Mouse (Mus musculus): Measurements from ENCODE around the gene B4galt3. TPM values are rescaled to one million over a fixed set of nuclear protein-coding genes. Genes with fewer than 3 reads are reported as not detected.
"Not testable (repeated sequence)": the region's sequence is repeated elsewhere in the genome, so short reads cannot be mapped to it uniquely, and the experiment has no call there.

B4galt3 gene
- total RNA-seq, 2 experiments from 2014 or later: 27.1 to 36.6 TPM

DNA sequence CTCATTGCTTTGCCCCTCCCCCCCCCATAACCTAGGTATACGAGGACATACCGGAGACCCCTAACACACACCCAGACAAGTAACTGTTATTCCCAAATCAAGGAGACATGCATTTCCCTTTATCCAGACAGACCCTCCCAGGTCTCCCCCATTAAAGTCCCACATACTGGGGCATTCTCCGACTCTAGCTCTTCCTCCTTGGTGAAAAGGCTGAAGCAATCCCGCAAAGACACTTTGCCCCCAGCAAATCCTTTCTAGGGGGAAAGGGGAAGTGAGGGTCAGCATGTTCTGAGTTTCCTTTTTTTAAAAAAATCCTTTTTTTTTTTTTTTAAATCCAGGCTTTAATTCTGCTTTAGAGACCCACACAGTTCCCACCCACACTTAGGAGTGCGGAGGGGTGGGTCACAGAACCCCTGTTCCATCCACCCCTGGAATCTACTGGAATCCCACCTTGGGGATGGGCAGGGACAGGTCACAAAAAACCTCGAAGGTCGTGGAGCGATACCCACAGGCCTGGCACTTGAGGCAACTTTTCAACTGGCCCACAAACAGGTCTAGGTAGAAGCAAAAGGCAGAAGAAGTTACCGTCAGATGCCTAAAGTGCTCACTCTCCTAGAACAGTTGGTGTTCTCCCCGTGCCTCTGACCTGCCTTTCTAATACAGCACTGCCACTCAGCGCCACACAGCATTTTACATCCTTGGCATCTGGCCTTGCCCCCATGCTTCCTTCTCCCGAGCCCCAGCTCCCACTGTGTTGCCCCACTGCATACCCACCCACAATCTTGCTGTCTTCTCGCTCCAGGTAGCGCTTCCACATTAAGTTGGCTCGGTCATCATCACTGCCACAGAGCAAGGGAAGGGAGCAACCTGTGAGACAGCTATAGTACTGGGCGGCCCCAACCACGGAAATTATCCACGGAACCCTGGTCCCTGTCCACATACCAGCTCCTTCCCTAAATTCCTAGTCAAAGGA is 13.3 kb downstream of the B4galt3 start:
- DNase-seq: no peak

DNA sequence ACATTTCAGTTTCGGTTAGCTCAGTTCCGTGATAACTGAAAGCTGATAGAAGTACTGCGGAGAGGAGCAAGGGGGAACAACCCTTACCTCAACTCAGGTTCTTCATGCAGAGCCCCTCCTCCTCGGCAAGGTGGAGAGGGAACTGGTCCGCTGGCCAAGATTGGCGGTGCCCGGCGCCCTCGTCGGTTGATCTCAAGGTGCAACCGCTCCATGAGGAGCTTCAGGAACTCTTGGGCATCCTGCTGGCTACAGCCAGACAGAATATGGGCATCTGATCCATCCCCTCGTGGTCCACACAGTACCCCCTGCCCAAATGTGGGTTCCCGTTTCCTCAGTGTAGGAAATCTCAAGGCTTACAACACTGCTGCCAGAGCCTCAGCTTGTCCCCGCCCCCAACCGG is 14.4 kb downstream of the B4galt3 start:
- no peak for DNase-seq

DNA sequence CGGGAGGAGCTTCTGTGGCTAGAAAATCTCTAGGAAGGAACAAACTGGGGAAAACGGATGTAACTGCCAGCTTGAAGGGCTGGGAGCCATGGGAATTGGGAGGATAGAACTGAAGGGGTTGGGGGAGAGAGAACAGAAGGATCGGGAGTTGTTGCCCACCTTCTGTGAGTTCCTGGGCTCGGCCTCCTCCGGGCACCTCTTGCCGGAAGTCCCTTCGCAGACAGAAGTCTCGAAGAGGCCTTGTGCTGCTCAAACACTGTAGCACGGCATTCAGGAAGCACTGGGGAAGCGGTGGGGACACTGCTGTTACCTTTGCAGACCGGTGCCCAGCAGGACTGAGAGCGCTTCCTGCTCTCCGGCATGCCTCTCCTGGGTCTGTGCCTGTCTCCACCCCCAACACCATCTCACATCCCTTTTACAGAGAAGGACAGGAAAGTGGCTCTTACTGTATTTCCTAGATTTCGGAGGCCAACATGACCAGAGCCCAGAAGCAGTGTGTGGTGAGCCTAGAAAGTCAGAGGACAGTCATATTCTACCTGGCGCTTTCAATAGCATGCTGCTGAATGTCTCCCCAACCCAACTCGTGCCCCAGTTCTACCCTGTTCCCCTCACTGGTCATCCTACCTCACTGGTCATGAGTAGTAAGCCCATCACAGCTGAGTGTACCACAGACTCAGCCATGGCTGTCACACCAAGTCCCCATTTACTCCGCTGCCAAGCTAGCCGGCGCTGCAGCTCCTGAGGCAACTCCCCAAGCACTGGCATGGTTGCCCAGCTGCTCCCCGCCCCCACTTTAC is 15.2 kb downstream of the B4galt3 start:
- no peak for DNase-seq

DNA sequence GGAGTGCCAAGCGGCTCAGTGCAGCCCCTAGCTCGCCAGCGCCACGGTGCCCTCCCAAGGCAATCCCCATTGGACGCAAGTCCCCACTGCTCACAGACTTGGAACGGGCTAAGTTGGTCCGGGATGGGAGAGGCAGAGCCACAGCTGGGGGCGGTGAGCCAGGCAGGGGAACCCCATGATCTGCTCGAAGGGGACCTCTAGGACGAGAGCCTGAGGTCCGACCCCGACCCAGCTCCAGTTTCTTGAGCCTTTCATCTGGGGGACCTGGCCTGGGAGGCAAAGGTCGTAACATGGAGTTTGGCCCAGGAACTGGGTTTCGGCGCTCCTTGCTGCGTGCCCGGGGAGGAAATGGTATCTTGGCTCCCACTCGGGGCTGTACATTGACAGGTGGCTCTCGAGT is 16.4 kb downstream of the B4galt3 start:
- DNase-seq: no peak

DNA sequence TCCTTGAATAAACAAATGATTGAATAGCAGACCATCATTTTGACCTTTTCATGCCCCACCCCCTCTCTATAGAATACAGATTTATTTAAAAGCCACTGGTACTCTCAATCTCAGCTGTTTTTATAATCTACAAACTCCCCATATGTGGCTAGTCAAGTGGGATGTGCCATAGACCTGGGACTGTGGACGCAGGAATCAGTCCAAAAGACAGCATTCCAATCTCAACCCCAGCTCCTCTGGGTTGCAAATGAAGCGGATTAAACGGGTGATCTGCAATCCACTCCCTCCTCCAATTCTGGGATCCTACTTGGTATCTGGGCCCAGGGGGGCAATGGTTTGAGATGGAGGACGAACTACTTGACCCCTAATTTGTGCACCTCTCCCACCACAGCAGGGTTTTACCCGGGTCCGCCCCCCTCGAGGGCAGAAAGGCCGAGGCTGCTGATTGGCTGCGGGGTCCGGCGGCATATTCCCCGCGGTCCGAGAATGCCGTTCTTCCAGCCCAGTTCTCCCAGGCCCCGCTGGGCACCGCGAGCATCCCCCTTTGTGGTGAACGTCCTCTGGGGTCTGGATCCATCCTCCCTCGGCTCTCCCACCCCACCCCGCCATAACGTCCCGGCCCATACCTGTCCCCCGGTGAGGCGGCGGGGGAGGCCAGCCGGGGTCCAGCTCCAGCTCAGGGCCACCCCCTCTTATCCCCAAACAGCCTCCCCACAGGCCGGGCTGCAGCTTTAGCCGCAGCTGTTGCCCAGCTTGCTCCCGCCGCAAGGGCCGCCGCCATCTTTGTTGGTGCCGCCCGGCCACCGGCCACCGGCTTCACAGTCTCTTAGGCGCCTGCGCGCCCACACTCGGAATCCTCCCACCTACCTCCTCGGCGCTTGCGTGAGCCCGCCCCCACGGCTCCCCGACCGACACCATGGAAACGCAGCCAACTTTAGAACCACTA is 17.3 kb downstream of the B4galt3 start, which contains the start of gene Usp21:
TSS of gene Usp21 (minus strand) at position 856 of the 946 bp plus-strand sequence.
- peak; percentile 97 to 98 for DNase-seq

- DNase-seq: no peak
Observed at GRCm38 (mm10) chr1:171288328-171288727, 18.2 kb downstream of the B4galt3 start.

DNA sequence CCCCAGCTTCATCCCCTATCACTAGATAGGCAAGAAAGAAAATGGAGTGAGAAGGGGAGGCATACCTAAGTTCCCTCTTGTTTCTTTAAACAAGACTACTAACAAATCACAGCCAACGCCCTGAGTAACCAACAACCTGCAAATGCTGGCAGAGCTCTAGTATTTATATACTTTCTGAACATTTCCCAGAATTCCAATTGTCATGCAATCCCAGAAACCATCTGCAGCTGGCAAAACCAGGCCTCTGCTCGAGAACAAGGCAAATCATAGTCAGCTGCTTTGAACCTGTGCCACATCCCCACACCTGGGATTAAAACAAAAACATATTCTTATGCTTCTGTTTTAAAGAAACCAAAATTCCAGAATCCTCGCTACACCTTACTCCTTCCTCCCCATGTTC is 23.2 kb downstream of the B4galt3 start:
- no peak for DNase-seq

- no peak for DNase-seq
Observed at GRCm38 (mm10) chr1:171293906-171294297, 23.8 kb downstream of the B4galt3 start.

DNA sequence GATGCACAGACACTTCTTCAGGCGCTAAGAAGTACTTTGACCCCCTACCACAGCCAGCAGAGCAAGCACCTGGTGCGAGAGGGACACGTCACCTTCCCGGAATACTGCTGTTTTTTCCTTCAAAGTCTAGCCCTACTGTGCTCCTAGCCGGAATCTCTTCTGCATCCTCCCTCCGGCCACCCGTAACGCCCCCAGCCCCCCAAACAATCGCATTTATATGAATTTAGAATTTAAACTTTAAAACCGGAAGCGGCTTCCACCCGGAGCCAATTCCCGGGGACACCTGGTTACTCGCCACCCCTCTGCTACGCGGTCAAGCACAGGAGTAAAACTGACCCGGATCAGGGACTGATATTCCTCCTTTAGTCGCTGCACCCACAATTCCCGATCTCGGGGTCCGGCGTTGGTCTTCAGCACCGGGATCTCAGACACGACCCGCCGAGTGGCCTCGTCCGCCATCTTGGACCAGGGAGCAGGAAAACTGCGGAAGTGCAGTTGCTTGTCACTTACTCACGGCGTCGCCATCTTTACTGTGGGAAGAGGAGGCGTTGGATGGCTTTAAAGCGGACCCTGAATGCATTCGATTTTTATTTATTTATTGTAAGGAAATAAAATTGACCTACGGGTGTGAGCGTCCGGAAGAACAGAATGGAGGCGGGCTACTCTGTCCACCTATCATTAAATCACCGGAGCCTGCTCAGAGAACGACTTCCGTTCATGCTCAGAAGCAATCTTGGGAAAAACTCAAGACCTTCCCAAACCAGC is 24.4 kb downstream of the B4galt3 start, which contains the start of gene Ufc1:
TSS of gene Ufc1 (minus strand) at position 727 of the 765 bp plus-strand sequence.
- peak; percentile 80 to 82 for DNase-seq

GRCm38 (mm10) chr1:171295063-171295402 is 24.9 kb downstream of the B4galt3 start:
- no peak for DNase-seq

DNA sequence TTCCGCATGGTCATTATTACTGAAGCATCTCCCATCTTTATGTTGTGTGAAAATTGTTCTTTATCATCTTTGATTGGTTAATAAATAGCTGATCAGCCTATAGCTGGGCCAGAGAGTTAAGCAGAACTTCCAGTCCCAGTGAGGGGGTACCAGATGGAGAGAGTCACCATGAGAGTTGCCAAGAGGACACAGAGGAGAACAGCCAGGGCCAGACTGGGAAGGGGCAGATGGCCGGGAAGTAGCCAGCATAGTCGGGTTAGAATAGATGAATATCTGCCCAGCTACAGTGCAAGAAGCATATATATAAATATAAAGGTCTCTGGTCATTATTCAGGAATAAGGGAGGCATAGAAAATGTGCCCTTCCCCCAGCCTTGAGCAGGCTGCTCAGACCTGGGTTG is 28.1 kb downstream of the B4galt3 start:
- no peak for DNase-seq

- DNase-seq: not testable (repeated sequence)
Observed at GRCm38 (mm10) chr1:171306157-171306556, 36.0 kb downstream of the B4galt3 start.

- no peak for DNase-seq
Observed at GRCm38 (mm10) chr1:171309321-171309720, 39.2 kb downstream of the B4galt3 start.

- no peak for DNase-seq
Observed at GRCm38 (mm10) chr1:171319748-171320147, 49.6 kb downstream of the B4galt3 start.

- no peak for DNase-seq
Observed at GRCm38 (mm10) chr1:171320151-171320550, 50.0 kb downstream of the B4galt3 start.

GRCm38 (mm10) chr1:171321415-171321814 is 51.3 kb downstream of the B4galt3 start:
- DNase-seq: peak in 1 of 2 experiments; percentile 52

- DNase-seq: no peak
Observed at GRCm38 (mm10) chr1:171322012-171322411, 51.9 kb downstream of the B4galt3 start.

DNA sequence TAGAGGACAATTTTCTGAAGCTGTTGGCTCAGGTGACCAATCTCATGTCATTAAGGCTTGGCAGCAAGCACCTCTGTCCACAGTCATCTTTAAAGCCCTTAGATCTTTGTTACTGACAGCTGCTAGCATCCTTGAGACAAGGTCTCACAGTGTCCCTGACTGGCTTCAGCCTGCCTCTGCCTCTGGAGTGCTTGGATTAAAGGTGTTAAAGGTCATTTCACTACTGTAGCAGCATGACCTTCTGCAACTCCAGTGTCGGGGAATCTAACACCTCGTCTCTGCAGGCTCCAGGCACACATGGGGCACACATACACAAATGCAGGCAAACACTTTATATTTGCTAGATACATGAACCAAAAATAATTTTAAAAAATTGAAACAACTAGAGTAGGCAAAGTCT is 55.4 kb downstream of the B4galt3 start:
- no peak for DNase-seq

All from adrenal gland, postnatal 36 days (tissue).